Mouse (Mus musculus) forebrain, embryonic 15.5 days (tissue): ENCODE measurements around the gene Kcnq1. TPM values are rescaled to one million over a fixed set of nuclear protein-coding genes. Genes with fewer than 3 reads are reported as not detected.

Source experiments
- ATAC-seq: fragments of 200-750 bp; cut with Nextera tagmentation; replicated peaks from 2 replicates; pipeline ENCODE4 v1.8.0; 2017; ENCODE audit warnings: mild to moderate bottlenecking, moderate TSS enrichment, moderate library complexity
- H3K27ac ChIP-seq: fragments of 300-500 bp; sonication (generic); replicated peaks from 2 replicates; pipeline ENCODE4 v1.5.1; 2015; ENCODE audit warnings: mild to moderate bottlenecking, inconsistent platforms
- H3K27me3 ChIP-seq: fragments of 300-500 bp; sonication (generic); 2 replicates; pipeline ENCODE4 v1.6.1; 2015; ENCODE audit warnings: inconsistent platforms
- H3K36me3 ChIP-seq: fragments of 300-500 bp; sonication (generic); 2 replicates; pipeline ENCODE4 v1.6.1; 2015; ENCODE audit warnings: mild to moderate bottlenecking, inconsistent platforms
- H3K4me1 ChIP-seq: fragments of 300-500 bp; sonication (generic); 2 replicates; pipeline ENCODE4 v1.6.1; 2015; ENCODE audit warnings: inconsistent platforms
- H3K4me2 ChIP-seq: fragments of 300-500 bp; sonication (generic); replicated peaks from 2 replicates; pipeline ENCODE4 v1.6.1; 2015; ENCODE audit warnings: mild to moderate bottlenecking, inconsistent platforms
- H3K4me3 ChIP-seq: fragments of 300-500 bp; sonication (generic); 2 replicates; pipeline ENCODE4 v1.5.1; 2015; ENCODE audit warnings: mild to moderate bottlenecking, inconsistent platforms
- H3K9ac ChIP-seq: fragments of 300-500 bp; sonication (generic); replicated peaks from 2 replicates; pipeline ENCODE4 v1.6.1; 2015; ENCODE audit warnings: mild to moderate bottlenecking, inconsistent platforms
- H3K9me3 ChIP-seq: fragments of 300-500 bp; sonication (generic); 2 replicates; pipeline ENCODE4 v1.6.1; 2016; ENCODE audit warnings: inconsistent platforms
- WGBS: fragments of 180-500 bp; shearing (Covaris S2); methylation state at CpG from one replicate; pipeline ENCODE4 v1.1.7; 2015; ENCODE audit warnings: mixed read lengths; 5-methylcytosine and 5-hydroxymethylcytosine counted together
- polyA plus RNA-seq: library from polyadenylated mRNA; unstranded; fragments of >200 nt; fragmentation: Nextera tagmentation; extraction: Ambion mirVana; gene quantifications from 2 replicates; pipeline ENCODE4 v1.2.1, GENCODE M21; 2015

Kcnq1 gene
- polyA plus RNA-seq, 1 experiment from 2014 or later, result 0.81 TPM

GRCm38 (mm10) chr7:143197951-143198440 lies 91.8 kb downstream of the Kcnq1 start:
- WGBS, result 12% methylated on average over 15 of the region's 15 CpGs
- peak overlapping the region; percentile 19; the same call in 1 of the 2 replicates for H3K4me3 ChIP-seq
- ATAC-seq, result peak; percentile 64
- H3K27ac ChIP-seq, result no peak overlapping the region
- no peaks in the 10 kb centered on the region for H3K9me3 ChIP-seq
- H3K27me3 ChIP-seq, result no peaks in the 10 kb centered on the region
- H3K36me3 ChIP-seq, result no peaks in the 10 kb centered on the region
- H3K9ac ChIP-seq, result peak overlapping the region; percentile 28; the same call in 1 of the 2 replicates
- H3K4me1 ChIP-seq, result peaks cover 12% of the 10 kb centered on the region
- peak overlapping the region; percentile 37 for H3K4me2 ChIP-seq

DNA sequence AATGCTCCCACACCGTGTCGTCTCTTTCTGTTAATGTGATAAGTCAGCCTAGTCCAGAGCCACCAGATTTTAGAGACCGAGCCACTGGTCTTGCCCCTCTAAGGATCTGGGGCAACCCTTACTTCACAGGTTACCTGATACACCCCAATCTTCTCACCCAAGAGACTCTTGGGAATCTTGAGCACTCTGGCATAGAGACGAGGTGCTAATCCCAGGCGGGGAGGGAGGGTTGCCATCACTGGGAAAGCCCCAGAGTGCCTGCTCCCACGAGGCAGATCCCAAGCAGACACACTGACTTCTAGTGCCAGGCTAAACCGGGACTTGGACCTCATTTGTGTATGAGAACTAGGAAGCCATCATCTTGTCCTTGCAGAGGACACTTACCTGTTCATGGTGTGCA lies 92.3 kb downstream of the Kcnq1 start:
- peak; percentile 29; the same call in 1 of the 2 replicates for ATAC-seq
- Histone ChIP-seq H3K4me1 (peaks cover 12% of the 10 kb centered on the region), H3K4me3 (0 out of 2 replicates have a peak overlapping the region, but pooled peaks have one; percentile 19), H3K27me3 (no peaks in the 10 kb centered on the region), H3K4me2 (peak overlapping the region; percentile 37), H3K27ac (no peak overlapping the region), H3K36me3 (no peaks in the 10 kb centered on the region), H3K9me3 (no peaks in the 10 kb centered on the region), H3K9ac (no peak overlapping the region)
- 18% methylated on average over 7 of the region's 7 CpGs for WGBS

- ATAC-seq, result no peak
- no peak overlapping the region for H3K27ac ChIP-seq
- H3K27me3 ChIP-seq, result no peaks in the 10 kb centered on the region
- H3K36me3 ChIP-seq, result no peaks in the 10 kb centered on the region
- H3K4me2 ChIP-seq, result no peak overlapping the region
- no peak overlapping the region for H3K9ac ChIP-seq
- H3K9me3 ChIP-seq, result no peaks in the 10 kb centered on the region
- WGBS, result 89% methylated on average over 2 of the region's 2 CpGs
- no peak overlapping the region for H3K4me3 ChIP-seq
- H3K4me1 ChIP-seq, result peaks cover 12% of the 10 kb centered on the region
These were observed 95.1 kb downstream of the Kcnq1 start for GRCm38 (mm10) chr7:143201255-143201654.

GRCm38 (mm10) chr7:143203897-143204296 lies 97.7 kb downstream of the Kcnq1 start:
- ATAC-seq, result no peak
- 94% methylated on average over 6 of the region's 6 CpGs for WGBS

GRCm38 (mm10) chr7:143207044-143207443 lies 100.9 kb downstream of the Kcnq1 start:
- no peak overlapping the region for H3K9ac ChIP-seq
- H3K4me1 ChIP-seq, result no peaks in the 10 kb centered on the region
- H3K4me2 ChIP-seq, result no peak overlapping the region
- no peak overlapping the region for H3K4me3 ChIP-seq
- ATAC-seq, result no peak
- H3K36me3 ChIP-seq, result no peaks in the 10 kb centered on the region
- WGBS, result 65% methylated on average over 4 of the region's 4 CpGs
- H3K27me3 ChIP-seq, result no peaks in the 10 kb centered on the region
- no peak overlapping the region for H3K27ac ChIP-seq
- no peaks in the 10 kb centered on the region for H3K9me3 ChIP-seq

More at GRCm38 (mm10) chr7:143203897-143204296, 97.7 kb downstream of the Kcnq1 start:
- Histone ChIP-seq H3K4me3 (no peak overlapping the region), H3K4me2 (no peak overlapping the region), H3K9me3 (no peaks in the 10 kb centered on the region), H3K27ac (no peak overlapping the region), H3K9ac (no peak overlapping the region), H3K27me3 (no peaks in the 10 kb centered on the region), H3K36me3 (no peaks in the 10 kb centered on the region), H3K4me1 (no peaks in the 10 kb centered on the region)

GRCm38 (mm10) chr7:143210796-143211195 lies 104.6 kb downstream of the Kcnq1 start:
- H3K9me3 ChIP-seq, result no peaks in the 10 kb centered on the region
- H3K9ac ChIP-seq, result no peak overlapping the region
- H3K27ac ChIP-seq, result no peak overlapping the region
- ATAC-seq, result no peak
- WGBS, result 71% methylated on average over 4 of the region's 4 CpGs
- no peak overlapping the region for H3K4me3 ChIP-seq
- no peaks in the 10 kb centered on the region for H3K36me3 ChIP-seq
- no peaks in the 10 kb centered on the region for H3K27me3 ChIP-seq
- H3K4me1 ChIP-seq, result no peaks in the 10 kb centered on the region
- H3K4me2 ChIP-seq, result no peak overlapping the region

DNA sequence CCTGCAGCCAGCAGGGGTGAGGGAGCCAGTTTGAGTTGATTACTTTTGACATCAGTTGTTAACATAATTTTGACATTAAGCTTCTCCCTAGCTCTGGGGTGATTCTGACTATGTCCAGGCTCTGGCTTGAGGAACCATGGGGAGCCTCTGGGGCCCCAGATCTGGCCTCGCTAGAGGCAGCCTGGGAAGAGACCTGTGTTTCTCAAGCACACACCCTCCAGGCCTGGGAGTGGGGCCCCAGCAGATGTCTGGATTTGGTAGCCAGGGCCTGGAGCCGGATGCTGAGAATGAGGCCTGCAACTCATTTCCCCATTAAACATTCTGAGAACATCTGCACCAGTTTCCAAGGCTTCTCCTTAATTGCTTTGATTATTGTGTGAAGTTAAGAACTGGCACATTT lies 145.0 kb downstream of the Kcnq1 start:
- WGBS, result 85% methylated on average over 2 of the region's 2 CpGs
- H3K27ac ChIP-seq, result no peak overlapping the region
- no peak overlapping the region for H3K9ac ChIP-seq
- peaks cover 8% of the 10 kb centered on the region for H3K36me3 ChIP-seq
- peaks cover 6% of the 10 kb centered on the region; the same call in 1 of the 2 replicates for H3K9me3 ChIP-seq
- ATAC-seq, result no peak
- H3K4me1 ChIP-seq, result no peaks in the 10 kb centered on the region
- H3K4me3 ChIP-seq, result no peak overlapping the region
- no peak overlapping the region for H3K4me2 ChIP-seq
- H3K27me3 ChIP-seq, result no peaks in the 10 kb centered on the region

DNA sequence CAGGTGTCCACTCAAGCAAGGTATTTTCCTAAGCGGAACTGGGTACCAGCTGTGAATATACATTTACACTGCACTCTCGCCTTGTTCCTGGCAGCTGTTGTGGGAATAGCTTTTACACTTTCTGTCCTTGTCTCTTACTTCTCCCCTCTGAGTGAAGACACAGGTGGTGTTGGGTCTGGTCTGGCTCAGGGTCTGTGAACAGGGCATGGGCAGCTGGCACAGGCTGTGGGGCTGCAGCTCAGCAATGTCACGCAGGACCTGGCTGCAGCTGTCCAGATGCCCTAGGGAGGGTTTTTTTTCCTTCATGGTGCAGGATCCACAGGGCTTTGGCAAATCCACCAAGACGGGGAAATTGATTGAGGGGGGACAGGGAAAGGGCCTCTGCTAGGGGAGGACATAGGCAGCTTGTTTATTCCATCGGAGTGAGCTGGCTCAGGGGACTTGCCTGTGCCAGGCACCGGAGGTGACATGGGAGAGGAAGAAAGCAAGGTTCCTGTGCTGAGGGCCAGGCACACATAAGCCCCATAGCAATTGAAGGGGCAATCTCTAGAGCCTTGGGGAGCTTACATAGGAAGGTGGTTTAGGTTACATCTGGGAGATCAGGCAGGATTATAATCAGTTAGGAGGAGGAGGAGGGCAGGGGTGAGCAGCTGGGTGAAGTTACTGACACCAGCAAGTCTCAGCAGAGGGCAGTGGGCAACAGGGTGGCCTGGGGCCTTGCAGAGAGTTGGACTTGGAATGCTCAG lies 147.1 kb downstream of the Kcnq1 start:
- Histone ChIP-seq H3K4me3 (no peak overlapping the region), H3K27ac (no peak overlapping the region), H3K27me3 (no peaks in the 10 kb centered on the region), H3K4me2 (no peak overlapping the region), H3K36me3 (peaks cover 8% of the 10 kb centered on the region), H3K4me1 (no peaks in the 10 kb centered on the region), H3K9me3 (peaks cover 6% of the 10 kb centered on the region; the same call in 1 of the 2 replicates), H3K9ac (no peak overlapping the region)
- no peak for ATAC-seq
- WGBS, result 90% methylated on average over 6 of the region's 6 CpGs

DNA sequence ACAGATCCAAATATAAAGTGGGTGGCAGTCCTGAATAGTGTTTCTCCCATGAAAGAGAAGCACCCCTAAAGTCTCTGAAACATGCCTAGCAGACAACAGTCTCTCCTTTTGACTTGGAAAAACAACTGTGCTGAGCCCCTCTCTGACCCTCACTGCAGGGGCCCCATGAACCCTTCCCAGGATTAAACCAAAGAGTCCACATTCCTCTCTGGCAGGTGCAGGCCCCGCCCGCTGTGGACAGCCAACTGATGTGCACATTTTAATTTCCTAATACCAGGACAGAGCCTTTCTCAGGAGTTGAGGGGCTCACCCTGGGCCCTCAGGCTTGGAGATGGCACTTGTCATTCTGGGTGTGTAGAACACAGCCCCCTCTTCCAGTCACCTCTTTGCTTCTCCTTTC lies 148.7 kb downstream of the Kcnq1 start:
- no peak overlapping the region for H3K4me2 ChIP-seq
- H3K9ac ChIP-seq, result no peak overlapping the region
- H3K27me3 ChIP-seq, result no peaks in the 10 kb centered on the region
- no peaks in the 10 kb centered on the region for H3K4me1 ChIP-seq
- H3K36me3 ChIP-seq, result peaks cover 8% of the 10 kb centered on the region
- peaks cover 6% of the 10 kb centered on the region; the same call in 1 of the 2 replicates for H3K9me3 ChIP-seq
- no peak overlapping the region for H3K27ac ChIP-seq
- H3K4me3 ChIP-seq, result no peak overlapping the region
- no peak for ATAC-seq
- WGBS, result 91% methylated on average over 2 of the region's 2 CpGs

- Histone ChIP-seq H3K27ac (no peak overlapping the region), H3K9me3 (no peaks in the 10 kb centered on the region), H3K4me3 (no peak overlapping the region), H3K27me3 (no peaks in the 10 kb centered on the region), H3K9ac (no peak overlapping the region), H3K36me3 (no peaks in the 10 kb centered on the region), H3K4me2 (no peak overlapping the region), H3K4me1 (no peaks in the 10 kb centered on the region)
- no peak for ATAC-seq
These were observed 155.1 kb downstream of the Kcnq1 start for GRCm38 (mm10) chr7:143261246-143261645.

DNA sequence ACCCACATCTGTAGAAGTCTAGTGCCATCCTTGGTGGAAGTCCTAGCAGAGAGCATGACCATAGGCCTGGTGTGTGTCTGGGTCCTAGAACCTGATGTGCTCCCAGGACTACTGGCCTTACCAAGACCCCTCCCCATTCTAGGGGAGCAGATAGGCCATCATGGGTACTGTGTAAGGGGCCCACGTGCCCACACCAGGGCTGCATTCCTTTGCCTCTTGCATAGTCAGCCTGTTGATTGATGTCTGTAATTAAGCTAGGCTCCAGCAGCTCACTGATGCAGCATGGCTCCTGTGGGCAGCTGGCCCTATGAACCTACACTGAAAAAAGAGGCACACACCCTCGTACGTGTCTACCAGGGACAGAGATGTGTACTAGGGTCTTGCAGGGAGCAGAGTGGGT lies 157.4 kb downstream of the Kcnq1 start:
- H3K36me3 ChIP-seq, result no peaks in the 10 kb centered on the region
- H3K9ac ChIP-seq, result no peak overlapping the region
- H3K4me3 ChIP-seq, result no peak overlapping the region
- no peak overlapping the region for H3K4me2 ChIP-seq
- H3K27ac ChIP-seq, result no peak overlapping the region
- WGBS, result 61% methylated on average over 3 of the region's 3 CpGs
- ATAC-seq, result no peak
- no peaks in the 10 kb centered on the region for H3K4me1 ChIP-seq
- no peaks in the 10 kb centered on the region for H3K27me3 ChIP-seq
- H3K9me3 ChIP-seq, result no peaks in the 10 kb centered on the region

DNA sequence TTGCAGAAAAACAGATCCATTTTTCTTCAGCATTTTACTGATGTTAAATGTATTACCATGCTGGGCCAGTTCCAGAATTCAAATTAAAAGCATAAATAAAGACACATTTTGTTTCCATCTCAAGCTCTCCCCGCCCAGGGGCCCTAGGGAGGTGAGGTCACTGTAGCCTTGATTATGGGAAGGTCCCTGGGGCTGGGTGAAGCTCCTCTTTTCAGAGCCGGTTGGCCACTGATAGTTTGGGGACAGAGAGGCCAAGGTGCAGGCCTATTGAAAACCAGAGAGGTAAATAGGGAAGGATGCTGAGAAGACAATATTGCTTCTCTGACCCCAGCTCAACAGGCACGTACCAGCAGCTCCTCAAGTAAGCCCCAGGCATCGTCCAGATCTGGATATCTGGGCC lies 157.8 kb downstream of the Kcnq1 start:
- Histone ChIP-seq H3K4me3 (no peak overlapping the region), H3K4me1 (no peaks in the 10 kb centered on the region), H3K36me3 (no peaks in the 10 kb centered on the region), H3K27me3 (no peaks in the 10 kb centered on the region), H3K4me2 (no peak overlapping the region), H3K27ac (no peak overlapping the region), H3K9me3 (no peaks in the 10 kb centered on the region), H3K9ac (no peak overlapping the region)
- no peak for ATAC-seq
- WGBS, result 92% methylated on average over 4 of the region's 4 CpGs

GRCm38 (mm10) chr7:143265386-143265785 lies 159.2 kb downstream of the Kcnq1 start:
- no peak overlapping the region for H3K9ac ChIP-seq
- no peak overlapping the region for H3K27ac ChIP-seq
- no peak for ATAC-seq
- no peaks in the 10 kb centered on the region for H3K27me3 ChIP-seq
- H3K4me2 ChIP-seq, result no peak overlapping the region
- H3K9me3 ChIP-seq, result no peaks in the 10 kb centered on the region
- H3K4me3 ChIP-seq, result no peak overlapping the region
- H3K36me3 ChIP-seq, result no peaks in the 10 kb centered on the region
- 92% methylated on average over 11 of the region's 11 CpGs for WGBS
- no peaks in the 10 kb centered on the region for H3K4me1 ChIP-seq
